Mouse (Mus musculus) thymus, adult 2 months (tissue): Measurements from ENCODE around the gene Prkcb.

ENCODE experiments used
- CTCF ChIP-seq: fragments of 200-500 bp; IDR thresholded peaks from 2 replicates; pipeline ENCODE4 v1.5.1; 2012; ENCODE audit warnings: mild to moderate bottlenecking, control low read depth, low read length, moderate library complexity, borderline replicate concordance; ENCODE audit not compliant: control insufficient read depth, poor library complexity, insufficient read depth; ENCODE audit errors: extremely low read depth
- POLR2A ChIP-seq: fragments of 200-500 bp; IDR thresholded peaks from 2 replicates; pipeline ENCODE4 v1.6.1; 2012; ENCODE audit warnings: mild to moderate bottlenecking, low read length, control low read depth, moderate library complexity; ENCODE audit not compliant: control insufficient read depth, poor library complexity, insufficient read depth; ENCODE audit errors: extremely low read depth

DNA sequence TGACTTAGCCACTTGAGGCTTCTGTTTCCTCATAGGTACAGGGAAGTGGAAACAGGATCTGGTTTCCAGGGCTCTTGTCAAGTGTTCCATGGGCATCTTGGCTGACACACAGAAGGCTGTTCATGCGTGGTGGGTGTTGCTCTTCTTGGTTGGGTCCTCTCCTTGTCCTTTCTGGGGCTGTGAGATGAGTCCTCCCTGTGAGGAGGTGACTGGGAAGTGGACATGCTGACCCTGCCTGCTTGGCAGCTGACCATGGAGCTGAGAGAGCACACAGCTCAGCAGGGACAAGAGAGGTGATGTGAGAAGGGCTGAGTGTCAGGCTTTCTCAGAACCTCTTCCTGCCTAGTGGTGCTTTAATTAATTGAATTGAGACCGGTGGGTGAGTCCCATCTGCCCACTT, 10.2 kb downstream of the Prkcb start:
- TF ChIP-seq POLR2A (no peak), CTCF (no peak)
